Mouse (Mus musculus): ENCODE measurements at regions not wholly inside any gene's neighbourhood (a gene's known extent, or its start where the extent isn't known, plus 50 kb on each side); places are given as distances from the start of the nearest gene placed in this dataset.

- H3K4me1 ChIP-seq = no peaks in the 10 kb centered on the region
- H3K9ac ChIP-seq = no peak overlapping the region
- WGBS = 82% methylated on average over 4 of the region's 4 CpGs
- H3K4me2 ChIP-seq (replicated peaks) = no peak overlapping the region
- H3K36me3 ChIP-seq = no peaks in the 10 kb centered on the region
- H3K27me3 ChIP-seq (replicated peaks) = no peaks in the 10 kb centered on the region
- no peak overlapping the region for H3K27ac ChIP-seq
- no peak overlapping the region for H3K4me3 ChIP-seq
- no peak for ATAC-seq (ENCODE audit: low FRiP score, low read depth)
- no peaks in the 10 kb centered on the region for H3K9me3 ChIP-seq
These were observed 83.0 kb upstream of the Fat1 start for GRCm38 (mm10) chr8:44852223-44852622.

- Histone ChIP-seq H3K36me3 (no peaks in the 10 kb centered on the region), H3K4me1 (no peaks in the 10 kb centered on the region), H3K27me3 (replicated peaks) (no peaks in the 10 kb centered on the region), H3K9ac (no peak overlapping the region), H3K9me3 (no peaks in the 10 kb centered on the region), H3K4me3 (no peak overlapping the region), H3K27ac (no peak overlapping the region), H3K4me2 (replicated peaks) (no peak overlapping the region)
- no peak for ATAC-seq (ENCODE audit: low FRiP score, low read depth)
- 82% methylated on average over 4 of the region's 4 CpGs for WGBS
These were observed 80.1 kb upstream of the Fat1 start for GRCm38 (mm10) chr8:44855115-44855514.

GRCm38 (mm10) chr8:44867202-44867601 lies 68.0 kb upstream of the Fat1 start:
- no peak for ATAC-seq (ENCODE audit: low FRiP score, low read depth)
- Histone ChIP-seq H3K36me3 (no peaks in the 10 kb centered on the region), H3K27ac (no peak overlapping the region), H3K4me3 (no peak overlapping the region), H3K4me1 (no peaks in the 10 kb centered on the region), H3K9ac (no peak overlapping the region), H3K27me3 (replicated peaks) (no peaks in the 10 kb centered on the region), H3K4me2 (replicated peaks) (no peak overlapping the region), H3K9me3 (no peaks in the 10 kb centered on the region)
- WGBS = 82% methylated on average over 6 of the region's 6 CpGs

- no peak overlapping the region for H3K4me2 ChIP-seq (replicated peaks)
- ATAC-seq (ENCODE audit: low FRiP score, low read depth) = no peak
- H3K4me3 ChIP-seq = no peak overlapping the region
- no peaks in the 10 kb centered on the region for H3K36me3 ChIP-seq
- H3K9me3 ChIP-seq = no peaks in the 10 kb centered on the region
- no peak overlapping the region for H3K9ac ChIP-seq
- no peaks in the 10 kb centered on the region for H3K27me3 ChIP-seq (replicated peaks)
- no peak overlapping the region for H3K27ac ChIP-seq
- H3K4me1 ChIP-seq = no peaks in the 10 kb centered on the region
- 83% methylated on average over 5 of the region's 5 CpGs for WGBS
These were observed 67.6 kb upstream of the Fat1 start for GRCm38 (mm10) chr8:44867666-44868065.

- H3K4me3 ChIP-seq = no peak overlapping the region
- WGBS = 76% methylated on average over 5 of the region's 5 CpGs
- no peak overlapping the region for H3K9ac ChIP-seq
- ATAC-seq (ENCODE audit: low FRiP score, low read depth) = no peak
- H3K36me3 ChIP-seq = no peaks in the 10 kb centered on the region
- no peak overlapping the region for H3K27ac ChIP-seq
- no peaks in the 10 kb centered on the region for H3K27me3 ChIP-seq (replicated peaks)
- H3K4me1 ChIP-seq = no peaks in the 10 kb centered on the region
- no peak overlapping the region for H3K4me2 ChIP-seq (replicated peaks)
- no peaks in the 10 kb centered on the region for H3K9me3 ChIP-seq
These were observed 58.2 kb upstream of the Fat1 start for GRCm38 (mm10) chr8:44877066-44877465.

GRCm38 (mm10) chr8:44878208-44878607 lies 57.0 kb upstream of the Fat1 start:
- Histone ChIP-seq H3K4me1 (no peaks in the 10 kb centered on the region), H3K9ac (no peak overlapping the region), H3K27me3 (replicated peaks) (no peaks in the 10 kb centered on the region), H3K4me3 (no peak overlapping the region), H3K9me3 (no peaks in the 10 kb centered on the region), H3K27ac (no peak overlapping the region), H3K4me2 (replicated peaks) (no peak overlapping the region), H3K36me3 (no peaks in the 10 kb centered on the region)
- no peak for ATAC-seq (ENCODE audit: low FRiP score, low read depth)
- 32% methylated on average over 3 of the region's 3 CpGs for WGBS

- Histone ChIP-seq H3K36me3 (no peaks in the 10 kb centered on the region), H3K4me3 (no peak overlapping the region), H3K4me1 (no peaks in the 10 kb centered on the region), H3K9me3 (no peaks in the 10 kb centered on the region), H3K9ac (no peak overlapping the region), H3K4me2 (replicated peaks) (no peak overlapping the region), H3K27me3 (replicated peaks) (no peaks in the 10 kb centered on the region), H3K27ac (no peak overlapping the region)
- WGBS = 80% methylated on average over 4 of the region's 4 CpGs
- no peak for ATAC-seq (ENCODE audit: low FRiP score, low read depth)
These were observed 56.1 kb upstream of the Fat1 start for GRCm38 (mm10) chr8:44879186-44879585.

GRCm38 (mm10) chr8:44884399-44885006 lies 50.7 kb upstream of the Fat1 start:
- H3K4me1 ChIP-seq = no peaks in the 10 kb centered on the region
- no peak for ATAC-seq (ENCODE audit: low FRiP score, low read depth)
- H3K9ac ChIP-seq = no peak overlapping the region
- no peaks in the 10 kb centered on the region for H3K36me3 ChIP-seq
- WGBS = 80% methylated on average over 8 of the region's 8 CpGs
- no peak overlapping the region for H3K27ac ChIP-seq
- no peaks in the 10 kb centered on the region for H3K27me3 ChIP-seq (replicated peaks)
- H3K4me3 ChIP-seq = no peak overlapping the region
- no peaks in the 10 kb centered on the region for H3K9me3 ChIP-seq
- H3K4me2 ChIP-seq (replicated peaks) = no peak overlapping the region

All from neural tube, embryonic 12.5 days (tissue).